Mouse (Mus musculus) embryonic stem cell, embryonic (primary cell): ENCODE measurements at regions not wholly inside any gene's neighbourhood (a gene's known extent, or its start where the extent isn't known, plus 50 kb on each side); places are given as distances from the start of the nearest gene placed in this dataset.
"Not testable (repeated sequence)": the region's sequence is repeated elsewhere in the genome, so short reads cannot be mapped to it uniquely, and the experiment has no call there.

ENCODE experiments used
- CTCF ChIA-PET, 4 experiments: fragments of 300-600 bp in 2 of 4; fragments of 350-600 bp in 2 of 4; sonication (Branson Sonifier 250); formaldehyde crosslinking; loops; one replicate each; lab custom pipeline; 2022; ENCODE audit warnings: inconsistent platforms in 2 of 4; lab: Charles Lee
- POLR2A ChIA-PET, 4 experiments: fragments of 300-600 bp in 2 of 4; fragments of 350-600 bp in 2 of 4; sonication (Branson Sonifier 250); formaldehyde crosslinking; loops; one replicate each; lab custom pipeline; 2022; ENCODE audit warnings: antibody characterized with exemption in 4 of 4, inconsistent platforms in 1 of 4; lab: Charles Lee

DNA sequence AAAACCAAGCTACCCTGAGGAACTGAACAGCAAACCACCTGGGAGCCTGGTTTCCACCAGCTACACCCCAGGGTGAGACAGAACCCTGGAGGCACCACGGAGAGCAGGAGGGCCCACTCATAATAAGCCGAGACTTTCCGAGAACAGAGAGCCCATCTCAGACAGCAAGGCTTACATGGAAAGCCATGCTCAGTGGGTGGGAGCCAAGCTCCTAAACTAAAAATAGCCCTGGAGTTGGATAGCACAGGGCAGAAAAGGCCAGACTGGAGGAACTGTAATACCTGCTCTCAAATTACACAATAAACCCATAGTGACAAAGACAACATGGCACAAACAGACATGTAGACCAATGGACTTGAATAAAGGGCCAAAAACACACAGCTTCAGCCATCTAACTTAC is 69.9 kb downstream of the Fbxo4 start:
- ChIA-PET CTCF (interaction anchor here in 3 of 4 experiments (0.5 to 1.1 kb wide), 7 partner anchors 75 to 630 kb away, joined by 3 to 5 read pairs (median 3); no protein-coding TSS in a partner anchor), POLR2A (no interaction called here)

DNA sequence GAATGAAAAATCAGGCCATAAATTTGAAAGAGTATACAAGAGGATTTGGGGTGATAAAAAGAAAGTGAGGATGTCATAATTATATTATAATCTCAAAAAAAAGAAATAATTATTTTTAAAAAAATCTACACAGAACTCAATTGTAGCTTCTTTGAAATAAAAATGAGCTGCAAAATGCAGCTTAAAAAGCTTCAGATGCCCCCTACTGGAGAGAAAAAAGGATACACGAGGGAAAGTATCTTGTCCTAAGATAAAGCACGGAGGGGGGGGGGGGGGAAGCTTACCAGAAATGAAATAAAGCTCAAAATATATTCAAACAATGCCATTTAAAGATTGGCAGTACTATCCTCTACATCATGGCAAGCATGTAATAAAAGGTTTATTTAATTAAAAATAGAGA is 70.7 kb downstream of the Fbxo4 start:
- CTCF ChIA-PET: interaction anchor here (0.5 to 1.1 kb wide), 20 partner anchors 60 to 706 kb away, joined by 3 to 7 read pairs (median 3); no protein-coding TSS in a partner anchor
- POLR2A ChIA-PET: interaction anchor here in 2 of 4 experiments (0.5 to 0.6 kb wide), 2 partner anchors 466 to 1095 kb away, joined by 4 read pairs; no protein-coding TSS in a partner anchor

- CTCF ChIA-PET: no interaction called here
Measured at GRCm38 (mm10) chr15:3905548-3905947, 73.8 kb downstream of the Fbxo4 start.

DNA sequence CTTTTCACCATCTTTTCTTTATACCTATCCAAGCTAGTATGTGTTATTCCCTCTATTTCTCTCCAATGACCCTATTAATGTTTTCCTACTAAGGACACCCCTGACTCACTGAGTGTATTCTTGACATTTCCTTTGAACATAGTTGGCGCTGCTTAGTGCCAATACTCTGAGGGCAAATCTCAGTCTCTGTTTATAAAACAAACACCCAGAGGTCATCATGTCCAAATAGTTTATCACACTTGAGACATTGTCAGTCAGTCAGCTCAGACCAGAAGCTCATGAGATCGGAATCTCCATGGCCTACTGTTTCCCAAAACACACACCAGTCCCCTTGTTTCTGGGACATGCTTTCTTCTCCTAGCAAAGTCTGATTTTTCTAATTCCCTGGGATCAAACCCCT is 100.9 kb downstream of the Fbxo4 start:
- ChIA-PET POLR2A (no interaction called here), CTCF (no interaction called here)

More at GRCm38 (mm10) chr15:3905548-3905947, 73.8 kb downstream of the Fbxo4 start:
- POLR2A ChIA-PET: no interaction called here

GRCm38 (mm10) chr15:3877506-3877905 is 101.9 kb downstream of the Fbxo4 start:
- ChIA-PET CTCF (no interaction called here), POLR2A (no interaction called here)

GRCm38 (mm10) chr15:3875210-3875861 is 104.0 kb downstream of the Fbxo4 start:
- CTCF ChIA-PET: not testable (repeated sequence)
- POLR2A ChIA-PET: interaction anchor here in 1 of 4 experiments (0.5 kb wide), 1 partner anchor 83 kb away, joined by 4 read pairs; no protein-coding TSS in a partner anchor

GRCm38 (mm10) chr15:3831802-3832201 is 147.6 kb downstream of the Fbxo4 start:
- POLR2A ChIA-PET: no interaction called here
- CTCF ChIA-PET: no interaction called here

GRCm38 (mm10) chr15:3805430-3805829 is 173.9 kb downstream of the Fbxo4 start:
- CTCF ChIA-PET: no interaction called here

DNA sequence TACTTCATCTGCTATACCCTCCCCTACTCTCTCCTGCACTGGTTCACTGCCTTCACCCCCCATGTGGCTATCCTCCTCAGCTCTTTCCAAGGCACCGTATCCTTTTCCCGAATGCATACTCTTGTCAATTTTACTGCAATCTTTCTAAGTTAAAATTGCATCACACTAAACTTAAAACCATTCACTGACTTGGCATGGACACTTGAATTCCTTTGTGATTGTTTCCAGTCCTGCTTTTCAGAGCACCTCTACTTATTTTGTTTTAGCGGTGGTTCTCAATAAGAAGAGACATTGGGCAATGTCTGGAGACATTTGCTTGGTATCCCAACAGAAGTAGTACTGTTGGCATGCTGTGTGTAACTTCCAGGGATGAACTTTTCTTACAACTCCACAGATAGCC is 192.6 kb upstream of the Ghr start:
- ChIA-PET CTCF (no interaction called here), POLR2A (no interaction called here)

More at GRCm38 (mm10) chr15:3805430-3805829, 173.9 kb downstream of the Fbxo4 start:
- POLR2A ChIA-PET: no interaction called here

DNA sequence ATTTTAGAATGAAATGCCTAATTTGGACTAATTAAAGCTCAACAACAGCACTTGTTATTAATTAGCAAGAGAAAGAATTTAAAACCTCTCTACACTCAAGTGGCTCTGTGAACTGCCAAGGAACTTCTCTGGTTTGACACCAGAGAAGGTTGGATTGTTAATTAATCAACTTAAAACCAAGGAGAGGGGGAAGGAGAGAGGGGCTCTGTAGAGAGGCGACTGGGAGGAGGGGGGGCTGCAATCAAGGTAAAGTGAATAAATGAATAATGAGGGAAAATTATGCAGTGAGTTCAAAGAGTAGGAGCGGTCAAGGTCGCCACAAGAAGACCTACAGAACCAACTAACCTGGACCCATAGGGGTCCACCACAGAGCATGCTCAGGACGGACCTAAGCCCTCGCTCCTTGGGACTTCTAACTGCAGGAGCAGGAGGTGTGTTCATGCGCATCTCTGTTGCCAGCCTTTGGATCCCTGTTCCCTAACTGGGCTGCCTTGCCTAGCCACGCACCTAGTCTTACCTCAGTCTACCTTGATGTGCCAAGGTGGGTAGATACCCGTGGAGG is 189.0 kb upstream of the Ghr start:
- CTCF ChIA-PET: no interaction called here
- POLR2A ChIA-PET: no interaction called here

DNA sequence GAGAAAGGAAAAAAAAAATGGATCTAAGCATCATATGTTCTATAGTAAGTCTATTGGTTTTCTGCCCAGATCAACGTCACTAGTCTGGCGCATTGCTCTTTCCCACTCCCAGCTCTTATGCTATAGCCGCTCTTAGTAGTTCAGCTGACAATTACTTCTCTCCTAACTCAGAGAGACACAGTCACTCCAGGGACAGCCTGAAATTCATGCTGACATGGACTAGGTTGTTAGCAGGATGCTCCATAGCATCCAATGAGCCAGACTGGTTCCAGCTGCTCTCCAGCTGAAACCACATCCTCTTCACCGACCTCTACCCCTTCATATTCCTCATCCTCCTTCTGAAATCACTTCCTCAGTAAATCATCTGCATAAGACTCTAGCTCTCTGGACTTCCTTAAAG is 187.0 kb upstream of the Ghr start:
- ChIA-PET CTCF (no interaction called here), POLR2A (no interaction called here)

- POLR2A ChIA-PET: no interaction called here
- CTCF ChIA-PET: no interaction called here
Measured at GRCm38 (mm10) chr15:3764726-3765125, 181.4 kb upstream of the Ghr start.

DNA sequence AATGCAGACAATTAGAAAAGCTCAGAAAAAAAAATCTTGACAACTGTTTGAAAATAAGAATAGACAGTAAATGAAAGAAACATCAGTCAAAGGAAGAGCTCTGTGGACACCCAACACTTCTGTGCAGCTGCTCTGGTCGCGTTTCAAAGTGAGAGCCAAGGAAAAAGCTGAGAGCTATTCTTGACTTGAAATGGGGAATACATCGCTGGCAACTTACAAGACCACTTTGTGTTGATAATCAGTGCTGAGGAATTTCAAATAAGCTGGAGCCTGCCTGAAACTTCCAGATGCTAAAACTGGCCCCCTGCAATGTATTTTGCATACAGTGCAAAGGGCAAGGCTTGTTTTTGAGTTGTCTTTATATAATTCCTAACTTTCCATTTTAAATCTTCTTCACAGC is 177.1 kb upstream of the Ghr start:
- POLR2A ChIA-PET: no interaction called here
- CTCF ChIA-PET: no interaction called here

GRCm38 (mm10) chr15:3755636-3756035 is 172.3 kb upstream of the Ghr start:
- POLR2A ChIA-PET: interaction anchor here in 1 of 4 experiments (0.6 kb wide), 1 partner anchor 1548 kb away, joined by 3 read pairs; no protein-coding TSS in a partner anchor
- CTCF ChIA-PET: no interaction called here

GRCm38 (mm10) chr15:3748072-3748471 is 164.8 kb upstream of the Ghr start:
- CTCF ChIA-PET: not testable (repeated sequence)
- POLR2A ChIA-PET: interaction anchor here in 2 of 4 experiments (0.6 to 1.1 kb wide), 2 partner anchors 247 to 487 kb away, joined by 3 to 4 read pairs; no protein-coding TSS in a partner anchor

- ChIA-PET CTCF (no interaction called here), POLR2A (no interaction called here)
Measured at GRCm38 (mm10) chr15:3743168-3743814, 160.0 kb upstream of the Ghr start.

DNA sequence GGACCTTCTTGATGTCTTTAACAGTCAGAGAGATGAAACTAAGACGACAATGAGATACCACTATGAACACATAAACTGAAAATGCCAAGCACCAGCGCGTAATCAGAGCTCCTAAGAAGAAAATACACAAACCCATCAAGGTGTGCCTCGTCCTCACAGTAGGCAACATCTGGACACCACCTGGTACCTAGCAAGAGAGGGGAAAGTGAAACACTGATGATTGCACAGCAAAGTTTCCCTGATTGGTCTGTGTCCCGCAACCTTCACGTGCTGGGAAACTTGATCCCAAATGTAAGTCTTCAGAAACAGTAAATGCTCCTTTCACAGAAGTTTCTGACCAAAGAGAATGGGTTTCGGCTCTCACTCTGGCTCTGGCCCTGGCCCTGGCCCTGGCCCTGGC is 158.9 kb upstream of the Ghr start:
- ChIA-PET POLR2A (no interaction called here), CTCF (no interaction called here)

DNA sequence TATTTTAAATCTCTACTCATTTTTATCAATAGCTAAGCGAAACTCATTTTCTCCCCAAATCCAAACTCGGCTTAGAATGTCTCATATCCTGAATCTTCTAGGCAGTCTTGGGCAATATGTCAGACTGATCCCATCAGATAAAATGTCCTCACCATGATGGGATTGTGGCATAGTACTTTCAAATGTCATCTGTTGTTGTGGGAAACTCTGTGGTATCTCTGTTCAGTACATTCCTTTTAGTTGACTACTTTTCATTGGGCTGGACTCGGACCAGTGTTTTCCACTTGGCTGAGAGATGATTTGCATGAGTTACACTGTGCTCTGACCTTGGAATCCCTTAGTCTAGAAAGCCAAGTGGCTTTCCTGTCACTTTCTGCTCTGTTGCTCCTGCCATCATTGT is 141.9 kb upstream of the Ghr start:
- ChIA-PET POLR2A (no interaction called here), CTCF (no interaction called here)

- POLR2A ChIA-PET: no interaction called here
- CTCF ChIA-PET: no interaction called here
Measured at GRCm38 (mm10) chr15:3720668-3721340, 137.5 kb upstream of the Ghr start.

DNA sequence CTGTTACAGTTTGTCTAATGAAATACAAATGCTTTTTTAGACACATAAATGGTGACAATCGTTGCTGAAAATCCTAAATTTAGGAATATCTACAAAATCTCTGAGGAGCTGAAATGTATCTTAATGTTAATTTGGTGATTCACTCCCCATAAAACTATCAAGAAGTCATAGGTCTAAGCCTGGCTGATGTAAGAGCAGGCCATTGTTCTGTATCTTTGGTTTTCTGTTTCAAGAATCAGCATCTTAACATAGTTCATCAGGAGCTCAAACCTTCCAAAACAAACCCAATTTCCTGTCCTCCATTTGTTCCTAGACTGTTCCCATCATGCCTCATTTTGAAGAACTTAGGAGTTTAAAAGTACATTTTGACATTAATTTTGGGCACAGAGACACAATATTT is 128.5 kb upstream of the Ghr start:
- ChIA-PET POLR2A (no interaction called here), CTCF (no interaction called here)
